In the genomic region with DNA sequence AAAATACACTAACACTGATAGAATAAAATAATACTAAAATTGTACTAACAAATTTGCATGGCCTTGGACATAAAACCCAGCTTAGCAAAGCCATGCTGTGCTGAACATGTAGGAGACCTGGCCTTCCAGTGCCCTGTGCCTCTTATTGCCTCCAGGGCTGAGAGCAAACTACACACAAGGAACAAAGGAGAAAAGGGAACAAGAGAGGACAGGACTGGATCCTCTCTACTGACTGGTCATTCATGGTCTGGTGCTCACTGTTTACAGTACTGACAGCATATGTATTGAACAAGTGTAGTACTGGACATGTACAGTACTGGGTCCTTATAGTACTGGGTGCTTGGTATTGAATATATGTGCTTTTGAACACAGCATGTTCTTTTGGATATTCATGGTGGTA, we compare ENCODE assay signal across 16 mouse cellular contexts.
"Had no signal": no experiment of that assay in that cellular context is flagged by ENCODE, and none has a peak within 500 bp of the region (broad histone marks: within the 10 kb centered on the region; RNA-seq: fewer than 3 reads in every experiment).

No protein-coding gene starts in this region.

- H3K27me3 ChIP-seq: limb, embryonic 13.5 days; stomach, embryonic 15.5 days had no signal

- H3K9me3 ChIP-seq: limb, embryonic 10.5 days; limb, embryonic 13.5 days; liver, embryonic 13.5 days; stomach, embryonic 15.5 days had no signal

- ATAC-seq: lung, postnatal 0 days had no signal

- H3K4me3 ChIP-seq: layer of hippocampus, adult 2 months; limb, embryonic 10.5 days; limb, embryonic 13.5 days; liver, embryonic 13.5 days; stomach, embryonic 15.5 days had no signal

- H3K36me3 ChIP-seq: limb, embryonic 10.5 days; limb, embryonic 13.5 days; liver, embryonic 13.5 days; stomach, embryonic 15.5 days had no signal

- DNase-seq: kidney, adult 11 months; kidney, adult 8-10 months; kidney, postnatal 14 days; layer of hippocampus, adult 9-11 months; liver; liver, embryonic 13.5 days; lung, embryonic 14.5 days; midbrain, embryonic 14.5 days; right cerebral cortex, postnatal 14 days; right cerebral cortex, postnatal 4 days; thymus, postnatal 25 days had no signal

- H3K4me2 ChIP-seq: limb, embryonic 13.5 days; liver, embryonic 13.5 days; lung, embryonic 14.5 days; stomach, embryonic 15.5 days had no signal

- H3K9ac ChIP-seq: limb, embryonic 13.5 days; liver, embryonic 13.5 days; lung, embryonic 14.5 days; stomach, embryonic 15.5 days had no signal

- H3K4me1 ChIP-seq: liver, embryonic 13.5 days; stomach, embryonic 15.5 days had no signal

- H3K27ac ChIP-seq: limb, embryonic 10.5 days; limb, embryonic 13.5 days; liver, embryonic 13.5 days; stomach, embryonic 15.5 days had no signal
